Mouse (Mus musculus) cerebellum, postnatal 36 days (tissue): ENCODE measurements around the gene Galnt11.

Experiments used
- DNase-seq, 2 experiments: peaks; one replicate each; pipeline ENCODE4 v3.0.0; 2021 to 2022; ENCODE audit warnings: mixed read lengths in 2 of 2

Galnt11 gene

GRCm38 (mm10) chr5:25256686-25257085 lies 35.0 kb downstream of the Galnt11 start:
- DNase-seq, result no peak

GRCm38 (mm10) chr5:25261452-25261851 lies 39.7 kb downstream of the Galnt11 start:
- DNase-seq, result no peak

- no peak for DNase-seq
Measured at GRCm38 (mm10) chr5:25262266-25262665, 40.6 kb downstream of the Galnt11 start.

- DNase-seq, result no peak
Measured at GRCm38 (mm10) chr5:25268258-25268888, 46.7 kb downstream of the Galnt11 start.

- no peak for DNase-seq
Measured at GRCm38 (mm10) chr5:25275629-25276028, 53.9 kb downstream of the Galnt11 start.

GRCm38 (mm10) chr5:25276365-25276764 lies 54.7 kb downstream of the Galnt11 start:
- no peak for DNase-seq

GRCm38 (mm10) chr5:25283988-25284387 lies 62.3 kb downstream of the Galnt11 start:
- no peak for DNase-seq

GRCm38 (mm10) chr5:25296830-25297229 lies 75.1 kb downstream of the Galnt11 start:
- no peak for DNase-seq

GRCm38 (mm10) chr5:25310226-25310625 lies 88.5 kb downstream of the Galnt11 start:
- DNase-seq, result no peak

GRCm38 (mm10) chr5:25313881-25314280 lies 92.2 kb downstream of the Galnt11 start:
- peak; percentile 26 to 36 for DNase-seq
